Mouse (Mus musculus) embryonic facial prominence, embryonic 12.5 days (tissue): Measurements from ENCODE around the gene Mum1l1. TPM values are rescaled to one million over a fixed set of nuclear protein-coding genes. Genes with fewer than 3 reads are reported as not detected.
A peak's percentile ranks its signal among the peaks of the same experiment; 100 is the strongest.
"Not testable (repeated sequence)": the region's sequence is repeated elsewhere in the genome, so short reads cannot be mapped to it uniquely, and the experiment has no call there.

Experiments used
- ATAC-seq: fragments of 200-750 bp; cut with Nextera tagmentation; 2 replicates; pipeline ENCODE4 v1.8.0; 2017; ENCODE audit not compliant: insufficient number of reproducible peaks, insufficient read depth, low FRiP score, low TSS enrichment
- H3K27ac ChIP-seq: fragments of 300-500 bp; sonication (generic); 2 replicates; pipeline ENCODE4 v1.5.1; 2016; ENCODE audit warnings: mild to moderate bottlenecking
- H3K27me3 ChIP-seq: fragments of 300-500 bp; sonication (generic); 2 replicates; pipeline ENCODE4 v1.6.1; 2016; ENCODE audit warnings: mild to moderate bottlenecking, moderate library complexity
- H3K36me3 ChIP-seq: fragments of 300-500 bp; sonication (generic); 2 replicates; pipeline ENCODE4 v1.6.1; 2016; ENCODE audit warnings: mild to moderate bottlenecking
- H3K4me1 ChIP-seq: fragments of 300-500 bp; sonication (generic); 2 replicates; pipeline ENCODE4 v1.6.1; 2016
- H3K4me2 ChIP-seq: fragments of 300-500 bp; sonication (generic); replicated peaks from 2 replicates; pipeline ENCODE4 v1.6.1; 2016; ENCODE audit warnings: mild to moderate bottlenecking, moderate library complexity
- H3K4me3 ChIP-seq: fragments of 300-500 bp; sonication (generic); 2 replicates; pipeline ENCODE4 v1.5.1; 2016; ENCODE audit warnings: mild to moderate bottlenecking
- H3K9ac ChIP-seq: fragments of 300-500 bp; sonication (generic); 2 replicates; pipeline ENCODE4 v1.6.1; 2016; ENCODE audit warnings: mild to moderate bottlenecking, moderate library complexity
- H3K9me3 ChIP-seq: fragments of 300-500 bp; sonication (generic); 2 replicates; pipeline ENCODE4 v1.6.1; 2016; ENCODE audit warnings: mild to moderate bottlenecking, moderate library complexity
- WGBS: fragments of 180-500 bp; shearing (Covaris S2); methylation state at CpG from one replicate; pipeline ENCODE4 v1.1.7; 2016; 5-methylcytosine and 5-hydroxymethylcytosine counted together
- polyA plus RNA-seq: library from polyadenylated mRNA; unstranded; fragments of >200 nt; fragmentation: Nextera tagmentation; extraction: Ambion mirVana; gene quantifications from 2 replicates; pipeline ENCODE4 v1.2.1, GENCODE M21; 2016

The Mum1l1 gene
- 28.8 and 29.8 TPM in 2 replicates for polyA plus RNA-seq

DNA sequence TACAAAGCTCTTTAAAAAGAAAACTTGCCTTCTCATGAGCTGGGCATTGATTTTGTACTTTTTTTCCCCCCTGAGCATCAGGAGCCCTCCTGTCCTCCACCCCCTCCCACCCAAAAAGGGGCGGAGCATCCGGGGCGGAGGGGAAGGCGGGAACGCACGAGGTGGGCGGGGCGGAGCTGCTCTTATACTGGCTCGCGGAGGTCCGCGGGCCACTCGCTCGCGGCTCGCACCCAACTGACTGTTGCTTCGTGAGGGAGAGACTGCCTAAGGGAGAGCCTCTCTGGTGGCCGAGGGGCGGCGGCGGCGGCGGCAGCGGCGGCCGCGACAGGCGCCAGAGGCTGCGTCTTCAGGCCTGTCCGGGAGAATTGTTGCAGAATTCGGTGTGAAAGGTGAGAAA, at the start of gene Mum1l1:
Gene Mum1l1, plus strand, starts transcription at position 214 of the 397 bp plus-strand sequence.
- Histone ChIP-seq H3K36me3 (no peaks in the 10 kb centered on the region), H3K27me3 (no peaks in the 10 kb centered on the region), H3K4me3 (peak within 1 kb of the TSS; percentile 43), H3K4me1 (no peaks in the 10 kb centered on the region), H3K9me3 (no peaks in the 10 kb centered on the region), H3K4me2 (peak within 1 kb of the TSS; percentile 43), H3K9ac (peak within 1 kb of the TSS; percentile 43; the same call in 1 of the 2 replicates), H3K27ac (no peak within 1 kb of the TSS)
- 14% methylated on average over 31 of the region's 31 CpGs for WGBS
- ATAC-seq, result peak; percentile 87

- Histone ChIP-seq H3K9me3 (no peaks in the 10 kb centered on the region), H3K4me1 (no peaks in the 10 kb centered on the region), H3K36me3 (no peaks in the 10 kb centered on the region), H3K27me3 (no peaks in the 10 kb centered on the region), H3K4me2 (no peak within 1 kb of the TSS), H3K4me3 (no peak within 1 kb of the TSS), H3K27ac (no peak within 1 kb of the TSS), H3K9ac (no peak within 1 kb of the TSS)
- no peak for ATAC-seq
- 89% methylated on average over 8 of the region's 8 CpGs for WGBS
These were observed 30.9 kb upstream of the Mum1l1 start, which contains the start of gene 4933428M09Rik for GRCm38 (mm10) chrX:139178928-139179327. TSS of gene 4933428M09Rik (plus strand) at chrX:139179228.

GRCm38 (mm10) chrX:139191506-139191905, 18.3 kb upstream of the Mum1l1 start:
- H3K4me1 ChIP-seq, H3K9ac ChIP-seq, ATAC-seq, H3K36me3 ChIP-seq, H3K4me3 ChIP-seq, H3K4me2 ChIP-seq, H3K27me3 ChIP-seq, H3K27ac ChIP-seq, H3K9me3 ChIP-seq: not testable (repeated sequence)
- 88% methylated on average over 3 of the region's 3 CpGs for WGBS

DNA sequence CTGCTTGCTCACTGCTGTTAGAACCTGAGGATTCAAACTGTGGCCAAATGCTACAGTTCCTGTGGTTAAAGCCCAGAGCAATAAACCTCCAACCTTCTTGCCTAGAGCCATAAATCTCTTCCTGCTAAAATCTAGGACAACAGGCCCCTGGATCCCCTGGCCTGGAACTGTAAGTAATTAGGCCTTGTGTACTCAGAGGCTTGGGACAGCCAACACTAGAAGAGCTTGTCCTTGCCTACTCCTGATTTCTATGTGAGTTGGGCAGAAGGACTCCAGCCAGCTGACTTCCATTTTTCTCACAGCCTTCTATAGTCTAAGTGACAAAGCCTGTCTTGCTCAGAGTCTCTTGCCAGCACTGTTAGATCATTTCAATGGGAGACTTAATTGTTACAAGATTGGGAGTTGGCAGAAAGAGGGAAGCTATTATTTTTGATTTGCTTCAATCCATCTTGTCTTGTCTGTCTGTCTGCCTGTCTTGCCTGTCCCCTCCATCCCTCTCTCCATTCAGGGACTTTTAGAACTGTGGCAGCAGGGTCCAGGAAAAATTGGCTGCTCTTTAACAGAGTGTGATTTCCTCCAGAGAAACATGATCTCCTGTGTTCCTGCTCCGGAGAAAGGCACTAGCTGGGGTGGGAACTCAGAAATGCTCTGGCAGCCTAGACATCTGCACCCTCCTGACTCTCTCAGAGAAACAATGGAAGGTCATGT, 15.1 kb upstream of the Mum1l1 start:
- Histone ChIP-seq H3K4me2 (no peak overlapping the region), H3K27ac (no peak overlapping the region), H3K36me3 (no peaks in the 10 kb centered on the region), H3K27me3 (no peaks in the 10 kb centered on the region), H3K9me3 (no peaks in the 10 kb centered on the region), H3K9ac (no peak overlapping the region), H3K4me3 (no peak overlapping the region), H3K4me1 (no peaks in the 10 kb centered on the region)
- 41% methylated on average over 1 of the region's 1 CpGs for WGBS
- no peak for ATAC-seq

- H3K4me1 ChIP-seq, H3K36me3 ChIP-seq, H3K27ac ChIP-seq, H3K27me3 ChIP-seq, H3K4me2 ChIP-seq, H3K9me3 ChIP-seq, H3K4me3 ChIP-seq, H3K9ac ChIP-seq, ATAC-seq: not testable (repeated sequence)
- 81% methylated on average over 4 of the region's 4 CpGs for WGBS
These were observed 532 bp upstream of the Mum1l1 start for GRCm38 (mm10) chrX:139209191-139209828.

DNA sequence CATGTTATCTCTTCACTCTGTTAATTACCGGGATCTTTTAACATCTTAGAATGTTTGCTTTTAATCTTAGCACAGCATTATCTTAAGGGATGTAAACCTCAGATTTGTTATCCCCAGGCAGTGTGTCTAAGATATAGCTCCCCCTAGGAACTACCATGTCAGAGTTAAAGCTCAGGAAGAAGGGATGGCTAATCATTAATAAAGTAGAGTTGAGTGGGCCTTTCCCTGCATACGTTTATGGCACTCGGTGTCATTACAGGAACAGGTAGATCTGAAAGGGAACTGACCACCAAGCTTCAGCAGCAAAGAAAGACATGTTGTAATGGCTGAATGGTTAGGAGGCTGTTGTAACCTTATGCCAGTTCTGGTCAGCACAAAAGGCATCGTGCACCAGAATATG, 4.9 kb downstream of the Mum1l1 start:
- Histone ChIP-seq H3K27me3 (no peaks in the 10 kb centered on the region), H3K36me3 (no peaks in the 10 kb centered on the region), H3K4me3 (no peak overlapping the region), H3K9ac (no peak overlapping the region), H3K27ac (no peak overlapping the region), H3K4me1 (no peaks in the 10 kb centered on the region), H3K9me3 (no peaks in the 10 kb centered on the region), H3K4me2 (no peak overlapping the region)
- ATAC-seq, result no peak
- 70% methylated on average over 4 of the region's 4 CpGs for WGBS

DNA sequence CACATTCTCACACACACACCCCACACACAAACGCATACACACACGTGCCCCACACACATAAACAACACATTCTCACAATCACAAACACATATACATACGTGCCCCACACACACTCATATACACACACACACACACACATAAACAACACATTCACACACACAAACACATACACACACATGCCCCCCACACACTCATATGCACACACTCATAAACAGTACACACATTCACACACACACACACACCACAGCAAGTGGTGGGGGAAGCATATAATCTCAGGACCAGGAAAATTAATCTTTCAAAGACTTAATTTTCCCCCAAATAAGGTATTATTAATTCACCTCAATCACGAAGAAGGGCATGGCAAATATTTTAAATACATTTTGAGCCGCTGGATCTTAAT, 6.6 kb downstream of the Mum1l1 start:
- Histone ChIP-seq H3K27me3 (no peaks in the 10 kb centered on the region), H3K4me2 (peak overlapping the region; percentile 43; the same call in 1 of the 2 replicates), H3K4me3 (no peak overlapping the region), H3K4me1 (no peaks in the 10 kb centered on the region), H3K9me3 (no peaks in the 10 kb centered on the region), H3K27ac (no peak overlapping the region), H3K9ac (no peak overlapping the region), H3K36me3 (no peaks in the 10 kb centered on the region)
- 67% methylated on average over 5 of the region's 5 CpGs for WGBS
- ATAC-seq, result 0 out of 2 replicates have a peak, but pooled peaks have one; percentile 52

- H3K4me3 ChIP-seq, result peak overlapping the region; percentile 30
- H3K4me2 ChIP-seq, result peak overlapping the region; percentile 43
- no peak overlapping the region for H3K9ac ChIP-seq
- no peaks in the 10 kb centered on the region for H3K36me3 ChIP-seq
- H3K4me1 ChIP-seq, result no peaks in the 10 kb centered on the region
- no peaks in the 10 kb centered on the region for H3K9me3 ChIP-seq
- H3K27ac ChIP-seq, result no peak overlapping the region
- peak; percentile 86 for ATAC-seq
- 14% methylated on average over 22 of the region's 22 CpGs for WGBS
- no peaks in the 10 kb centered on the region for H3K27me3 ChIP-seq
These were observed 7.2 kb downstream of the Mum1l1 start for GRCm38 (mm10) chrX:139216991-139217593.

- peak overlapping the region; percentile 30; the same call in 1 of the 2 replicates for H3K4me3 ChIP-seq
- H3K9me3 ChIP-seq, result no peaks in the 10 kb centered on the region
- H3K36me3 ChIP-seq, result no peaks in the 10 kb centered on the region
- peak overlapping the region; percentile 43 for H3K4me2 ChIP-seq
- no peak overlapping the region for H3K9ac ChIP-seq
- no peaks in the 10 kb centered on the region for H3K4me1 ChIP-seq
- 61% methylated on average over 10 of the region's 10 CpGs for WGBS
- H3K27me3 ChIP-seq, result no peaks in the 10 kb centered on the region
- no peak for ATAC-seq
- no peak overlapping the region for H3K27ac ChIP-seq
These were observed 7.9 kb downstream of the Mum1l1 start for GRCm38 (mm10) chrX:139217776-139218175.

DNA sequence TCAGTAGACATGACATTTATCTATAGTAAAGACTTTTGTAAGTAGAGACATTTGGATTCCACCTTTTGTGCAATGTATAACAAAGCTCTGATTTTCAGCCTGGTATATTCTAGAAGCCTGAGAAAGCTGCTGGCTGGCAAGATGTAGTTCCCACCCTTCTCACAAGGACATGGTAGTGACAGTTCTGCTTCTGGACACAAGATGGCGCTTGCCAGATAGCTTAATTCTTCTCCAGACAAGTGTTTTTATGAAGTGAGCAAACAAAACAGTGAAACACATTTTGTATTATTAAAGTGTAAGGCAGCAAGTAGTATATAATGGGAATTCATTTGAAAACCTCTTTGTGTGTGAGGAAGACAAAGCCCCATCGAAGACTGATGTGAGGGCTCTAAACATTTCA, 9.2 kb downstream of the Mum1l1 start:
- Histone ChIP-seq H3K4me1 (no peaks in the 10 kb centered on the region), H3K9me3 (no peaks in the 10 kb centered on the region), H3K27ac (no peak overlapping the region), H3K27me3 (no peaks in the 10 kb centered on the region), H3K36me3 (no peaks in the 10 kb centered on the region), H3K9ac (no peak overlapping the region), H3K4me3 (no peak overlapping the region), H3K4me2 (no peak overlapping the region)
- 34% methylated on average over 2 of the region's 2 CpGs for WGBS
- ATAC-seq, result no peak

- Histone ChIP-seq H3K4me1 (no peaks in the 10 kb centered on the region), H3K27me3 (no peaks in the 10 kb centered on the region)
- 82% methylated on average over 4 of the region's 4 CpGs for WGBS
These were observed 11.0 kb downstream of the Mum1l1 start for GRCm38 (mm10) chrX:139220830-139221229.

DNA sequence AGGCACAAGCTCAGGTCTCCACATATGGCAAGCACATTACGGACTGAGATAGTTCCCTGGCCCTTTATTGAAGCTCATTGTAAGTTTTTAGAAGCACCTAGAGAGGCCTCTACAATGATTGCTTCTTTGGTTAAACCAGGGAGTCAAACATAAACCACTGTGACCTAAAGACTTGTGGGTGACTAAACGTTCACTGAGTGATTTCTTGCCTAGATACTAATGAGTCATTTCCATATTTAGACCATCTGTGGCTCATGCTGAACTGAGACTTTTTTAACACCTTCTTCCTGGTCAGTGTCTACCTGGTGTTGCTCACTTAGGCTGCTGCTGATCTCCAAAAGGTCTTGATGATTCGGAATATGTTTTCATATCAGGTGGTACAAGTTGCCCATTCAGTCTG, 12.1 kb downstream of the Mum1l1 start:
- ATAC-seq, result no peak
- H3K4me3 ChIP-seq, result no peak overlapping the region
- no peaks in the 10 kb centered on the region for H3K4me1 ChIP-seq
- no peak overlapping the region for H3K9ac ChIP-seq
- no peaks in the 10 kb centered on the region for H3K9me3 ChIP-seq
- no peaks in the 10 kb centered on the region for H3K36me3 ChIP-seq
- H3K27me3 ChIP-seq, result no peaks in the 10 kb centered on the region
- WGBS, result 72% methylated on average over 3 of the region's 3 CpGs
- H3K4me2 ChIP-seq, result no peak overlapping the region
- H3K27ac ChIP-seq, result no peak overlapping the region

More at GRCm38 (mm10) chrX:139220830-139221229, 11.0 kb downstream of the Mum1l1 start:
- Histone ChIP-seq H3K9ac (no peak overlapping the region), H3K27ac (no peak overlapping the region), H3K4me3 (no peak overlapping the region), H3K9me3 (no peaks in the 10 kb centered on the region), H3K4me2 (no peak overlapping the region), H3K36me3 (no peaks in the 10 kb centered on the region)
- ATAC-seq, result no peak
